Mouse (Mus musculus) limb, embryonic 11.5 days (tissue): ENCODE results near the gene Omp. TPM values are rescaled to one million over a fixed set of nuclear protein-coding genes. Genes with fewer than 3 reads are reported as not detected.
A peak's percentile ranks its signal among the peaks of the same experiment; 100 is the strongest.

Experiments
- ATAC-seq: fragments of 200-750 bp; cut with Nextera tagmentation; 2 replicates; pipeline ENCODE4 v1.8.0; 2017; ENCODE audit warnings: low read depth; ENCODE audit not compliant: insufficient number of reproducible peaks, low FRiP score, low TSS enrichment
- DNase-seq: peaks from one replicate; pipeline ENCODE4 v3.0.0-alpha.2; 2015; ENCODE audit warnings: low spot score
- H3K27ac ChIP-seq: fragments of 300-500 bp; sonication (generic); replicated peaks from 2 replicates; pipeline ENCODE4 v1.5.1; 2014; ENCODE audit warnings: low read depth, mild to moderate bottlenecking, low read length
- H3K27me3 ChIP-seq: fragments of 300-500 bp; sonication (generic); 2 replicates; pipeline ENCODE4 v1.6.1; 2014; ENCODE audit warnings: mild to moderate bottlenecking, low read length, mixed read lengths; ENCODE audit not compliant: control insufficient read depth, insufficient read depth
- H3K36me3 ChIP-seq: fragments of 300-500 bp; sonication (generic); 2 replicates; pipeline ENCODE4 v1.6.1; 2014; ENCODE audit warnings: mild to moderate bottlenecking, low read length, moderate library complexity, mixed read lengths; ENCODE audit not compliant: control insufficient read depth, insufficient read depth
- H3K4me1 ChIP-seq: fragments of 300-500 bp; sonication (generic); 2 replicates; pipeline ENCODE4 v1.6.1; 2014; ENCODE audit warnings: low read length, mixed read lengths; ENCODE audit not compliant: control insufficient read depth, insufficient read depth
- H3K4me2 ChIP-seq: fragments of 300-500 bp; sonication (generic); 2 replicates; pipeline ENCODE4 v1.6.1; 2014; ENCODE audit warnings: low read depth, mild to moderate bottlenecking, moderate library complexity; ENCODE audit not compliant: severe bottlenecking
- H3K4me3 ChIP-seq: fragments of 300-500 bp; sonication (generic); 2 replicates; pipeline ENCODE4 v1.5.1; 2014; ENCODE audit warnings: low read depth, low read length
- H3K9ac ChIP-seq: fragments of 300-500 bp; sonication (generic); 2 replicates; pipeline ENCODE4 v1.6.1; 2014; ENCODE audit warnings: mild to moderate bottlenecking, low read length
- H3K9me3 ChIP-seq: fragments of 300-500 bp; sonication (generic); 2 replicates; pipeline ENCODE4 v1.6.1; 2016; ENCODE audit warnings: low read length; ENCODE audit not compliant: control insufficient read depth
- WGBS: fragments of 180-500 bp; shearing (Covaris S2); extraction: QIAGEN DNeasy Blood & Tissue Kit; methylation state at CpG from one replicate; pipeline ENCODE4 v1.1.7; 2014; 5-methylcytosine and 5-hydroxymethylcytosine counted together
- polyA plus RNA-seq: library from polyadenylated mRNA; unstranded; fragments of >200 nt; fragmentation: Nextera tagmentation; extraction: Ambion mirVana; gene quantifications from 2 replicates; pipeline ENCODE4 v1.2.1, GENCODE M21; 2014

Gene Omp
- polyA plus RNA-seq, 1 experiment from 2014 or later = 0.20 TPM

- no peak overlapping the region for H3K9ac ChIP-seq
- no peaks in the 10 kb centered on the region; the same call in 1 of the 2 replicates for H3K36me3 ChIP-seq
- no peak for DNase-seq
- no peak for ATAC-seq
- no peaks in the 10 kb centered on the region for H3K27me3 ChIP-seq
- no peaks in the 10 kb centered on the region for H3K9me3 ChIP-seq
- peaks cover 17% of the 10 kb centered on the region for H3K4me1 ChIP-seq
- no peak overlapping the region for H3K4me2 ChIP-seq
- no peak overlapping the region for H3K27ac ChIP-seq
- WGBS = 55% methylated on average over 8 of the region's 8 CpGs
- no peak overlapping the region for H3K4me3 ChIP-seq
Measured at GRCm38 (mm10) chr7:98160041-98160740, 14.9 kb upstream of the Omp start.

DNA sequence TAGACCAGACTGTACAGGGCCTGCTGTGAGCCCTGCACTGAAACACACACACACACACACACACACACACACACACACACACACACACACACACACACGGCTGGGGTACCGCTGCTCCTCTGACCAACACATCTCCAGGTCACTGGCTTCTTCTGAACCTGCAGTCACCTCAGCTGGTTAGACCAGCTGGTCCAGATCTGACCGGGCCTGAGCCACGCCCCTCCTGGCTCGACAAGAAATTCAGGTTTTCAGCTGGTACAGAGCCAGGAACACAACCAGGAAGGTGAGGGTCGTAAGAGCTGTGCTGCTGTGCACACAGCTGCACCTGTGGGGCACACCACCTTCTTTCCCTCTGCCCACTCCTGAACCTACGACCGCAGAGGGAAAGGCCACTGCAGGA lies 13.2 kb upstream of the Omp start:
- DNase-seq (peak; percentile 46), ATAC-seq (no peak)
- Histone ChIP-seq H3K4me1 (peaks cover 12% of the 10 kb centered on the region), H3K9me3 (no peaks in the 10 kb centered on the region), H3K27me3 (no peaks in the 10 kb centered on the region), H3K4me3 (no peak overlapping the region), H3K27ac (no peak overlapping the region), H3K9ac (no peak overlapping the region), H3K36me3 (no peaks in the 10 kb centered on the region; the same call in 1 of the 2 replicates), H3K4me2 (no peak overlapping the region)
- WGBS = 38% methylated on average over 8 of the region's 8 CpGs

DNA sequence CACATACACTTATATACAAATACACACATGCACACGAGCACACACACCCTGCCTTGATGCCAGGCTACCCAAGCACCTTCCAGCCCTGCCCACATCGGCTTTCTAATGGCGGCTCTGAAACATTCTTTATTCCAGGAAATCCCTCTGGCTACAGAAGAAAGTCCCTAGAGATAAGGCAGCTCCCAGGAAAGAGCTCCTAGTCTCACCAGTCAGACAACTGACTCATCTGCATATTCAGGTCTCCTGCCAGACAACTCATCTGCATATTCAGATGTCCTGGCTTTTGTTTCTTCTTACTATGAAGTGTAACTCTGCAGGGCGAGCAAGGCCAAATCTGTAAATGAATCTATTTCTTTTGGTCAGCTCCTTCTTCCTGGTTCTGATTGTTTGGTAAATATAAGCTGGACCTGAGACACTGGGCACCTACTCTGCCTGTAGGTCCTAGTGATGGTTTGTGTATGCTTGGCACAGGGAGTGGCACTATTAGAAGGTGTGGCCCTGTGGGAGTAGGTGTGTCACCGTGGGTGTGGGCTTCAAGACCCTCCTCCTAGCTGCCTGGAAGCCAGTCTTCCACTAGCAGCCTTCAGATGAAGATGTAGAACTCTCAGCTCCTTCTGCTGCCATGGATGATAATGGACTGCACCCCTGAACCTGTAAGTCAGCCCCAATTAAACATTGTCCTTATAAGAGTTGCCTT lies 12.5 kb upstream of the Omp start:
- Histone ChIP-seq H3K36me3 (no peaks in the 10 kb centered on the region; the same call in 1 of the 2 replicates), H3K4me3 (no peak overlapping the region), H3K9me3 (no peaks in the 10 kb centered on the region), H3K4me2 (no peak overlapping the region), H3K27ac (no peak overlapping the region), H3K9ac (no peak overlapping the region), H3K4me1 (peaks cover 12% of the 10 kb centered on the region), H3K27me3 (no peaks in the 10 kb centered on the region)
- no peak for ATAC-seq
- DNase-seq = no peak
- 59% methylated on average over 5 of the region's 5 CpGs for WGBS

GRCm38 (mm10) chr7:98156280-98156665 lies 11.0 kb upstream of the Omp start:
- DNase-seq = no peak
- 64% methylated on average over 3 of the region's 3 CpGs for WGBS

GRCm38 (mm10) chr7:98155546-98156279 lies 10.4 kb upstream of the Omp start:
- Histone ChIP-seq H3K27ac (no peak overlapping the region), H3K4me2 (no peak overlapping the region), H3K27me3 (no peaks in the 10 kb centered on the region), H3K4me3 (no peak overlapping the region), H3K36me3 (no peaks in the 10 kb centered on the region; the same call in 1 of the 2 replicates), H3K9ac (no peak overlapping the region), H3K9me3 (no peaks in the 10 kb centered on the region), H3K4me1 (peaks cover 13% of the 10 kb centered on the region)
- 34% methylated on average over 8 of the region's 8 CpGs for WGBS
- peak; percentile 73 for DNase-seq
- no peak for ATAC-seq

More at GRCm38 (mm10) chr7:98156280-98156665, 11.0 kb upstream of the Omp start:
- H3K27me3 ChIP-seq = no peaks in the 10 kb centered on the region
- H3K4me2 ChIP-seq = no peak overlapping the region
- peaks cover 15% of the 10 kb centered on the region for H3K4me1 ChIP-seq
- H3K27ac ChIP-seq = no peak overlapping the region
- H3K9me3 ChIP-seq = no peaks in the 10 kb centered on the region
- ATAC-seq = no peak
- no peak overlapping the region for H3K9ac ChIP-seq
- no peak overlapping the region for H3K4me3 ChIP-seq
- no peaks in the 10 kb centered on the region; the same call in 1 of the 2 replicates for H3K36me3 ChIP-seq

GRCm38 (mm10) chr7:98153892-98154291 lies 8.6 kb upstream of the Omp start:
- H3K9me3 ChIP-seq = no peaks in the 10 kb centered on the region
- no peak overlapping the region for H3K4me3 ChIP-seq
- WGBS = 79% methylated on average over 5 of the region's 5 CpGs
- ATAC-seq = no peak
- H3K27me3 ChIP-seq = no peaks in the 10 kb centered on the region
- no peak overlapping the region for H3K4me2 ChIP-seq
- no peak overlapping the region for H3K9ac ChIP-seq
- H3K27ac ChIP-seq = no peak overlapping the region
- H3K36me3 ChIP-seq = no peaks in the 10 kb centered on the region
- peaks cover 18% of the 10 kb centered on the region for H3K4me1 ChIP-seq
- DNase-seq = no peak

DNA sequence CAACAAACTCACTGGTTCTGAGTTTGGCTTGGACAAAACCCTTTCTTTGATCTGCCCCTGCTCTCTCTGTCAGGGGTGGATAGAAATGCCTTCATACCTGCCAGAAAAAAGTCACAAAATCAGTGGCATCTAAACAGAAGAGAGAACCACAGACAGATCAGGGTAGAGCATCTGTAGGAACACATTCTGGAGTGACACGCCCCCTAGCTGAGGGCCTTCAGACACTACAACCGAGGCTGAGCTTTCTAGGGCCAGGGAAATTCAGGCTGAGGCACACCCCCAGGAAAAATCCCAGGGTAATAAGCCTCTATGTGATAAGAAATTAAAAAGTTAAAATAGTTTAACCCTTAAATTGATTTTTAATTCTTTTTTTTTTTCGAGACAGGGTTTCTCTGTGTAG lies 8.0 kb upstream of the Omp start:
- no peaks in the 10 kb centered on the region for H3K27me3 ChIP-seq
- no peaks in the 10 kb centered on the region for H3K36me3 ChIP-seq
- WGBS = 36% methylated on average over 3 of the region's 3 CpGs
- H3K4me1 ChIP-seq = peaks cover 18% of the 10 kb centered on the region
- no peak for ATAC-seq
- H3K9ac ChIP-seq = no peak overlapping the region
- no peak overlapping the region for H3K4me2 ChIP-seq
- no peak overlapping the region for H3K4me3 ChIP-seq
- DNase-seq = no peak
- H3K9me3 ChIP-seq = no peaks in the 10 kb centered on the region
- H3K27ac ChIP-seq = no peak overlapping the region

- H3K27ac ChIP-seq = no peak overlapping the region
- no peaks in the 10 kb centered on the region for H3K36me3 ChIP-seq
- 28% methylated on average over 8 of the region's 8 CpGs for WGBS
- H3K4me2 ChIP-seq = no peak overlapping the region
- no peaks in the 10 kb centered on the region for H3K27me3 ChIP-seq
- peaks cover 18% of the 10 kb centered on the region for H3K4me1 ChIP-seq
- no peak for ATAC-seq
- H3K9ac ChIP-seq = no peak overlapping the region
- H3K9me3 ChIP-seq = no peaks in the 10 kb centered on the region
- H3K4me3 ChIP-seq = no peak overlapping the region
- DNase-seq = no peak
Measured at GRCm38 (mm10) chr7:98152400-98152799, 7.1 kb upstream of the Omp start.
